Mouse (Mus musculus) ES-E14 (cell line): Measurements from ENCODE around the gene Pcgf1. TPM values are rescaled to one million over a fixed set of nuclear protein-coding genes. Genes with fewer than 3 reads are reported as not detected.

ENCODE experiments used
- DNase-seq: peaks from one replicate; pipeline ENCODE4 v3.0.0-alpha.2; 2013; ENCODE audit warnings: low read depth, low spot score
- H3K27ac ChIP-seq: 2 replicates; pipeline ENCODE4 v1.5.1; 2012; ENCODE audit warnings: low read depth, mild to moderate bottlenecking, low read length, moderate library complexity, mixed read lengths; ENCODE audit not compliant: poor library complexity, insufficient read depth, severe bottlenecking
- H3K36me3 ChIP-seq: 2 replicates; pipeline ENCODE4 v1.6.1; 2012; ENCODE audit warnings: mild to moderate bottlenecking, low read length, moderate library complexity, mixed read lengths; ENCODE audit not compliant: control insufficient read depth, poor library complexity, insufficient read depth, severe bottlenecking
- H3K4me1 ChIP-seq, 2 experiments: fragments of 150-350 bp in 1 of 2; sonication (generic) in 1 of 2; 2 replicates each; pipeline ENCODE4 v1.6.1; 2012; ENCODE audit warnings: low read length in 2 of 2, mild to moderate bottlenecking in 1 of 2, mixed read lengths in 1 of 2; ENCODE audit not compliant: control insufficient read depth in 2 of 2, insufficient read depth in 2 of 2, poor library complexity in 1 of 2
- H3K4me3 ChIP-seq, 2 experiments: fragments of 150-350 bp in 1 of 2; sonication (generic) in 1 of 2; 2 replicates each; pipeline ENCODE4 v1.5.1; 2012; ENCODE audit warnings: low read length in 2 of 2, low read depth in 1 of 2, mild to moderate bottlenecking in 1 of 2, mixed read lengths in 1 of 2; ENCODE audit not compliant: insufficient read depth in 1 of 2, poor library complexity in 1 of 2, severe bottlenecking in 1 of 2
- H3K9ac ChIP-seq: 2 replicates; pipeline ENCODE4 v1.6.1; 2012; ENCODE audit warnings: low read depth, mild to moderate bottlenecking, low read length, mixed read lengths; ENCODE audit not compliant: poor library complexity, insufficient read depth, severe bottlenecking
- H3K9me3 ChIP-seq: fragments of 150-350 bp; sonication (generic); 2 replicates; pipeline ENCODE4 v1.6.1; 2012; ENCODE audit warnings: low read depth, mild to moderate bottlenecking, low read length; ENCODE audit not compliant: control insufficient read depth, insufficient read depth
- CHD2 ChIP-seq: IDR thresholded peaks from 2 replicates; pipeline ENCODE4 v1.6.1; 2014; ENCODE audit warnings: mild to moderate bottlenecking, low read depth, low read length, inconsistent platforms
- HCFC1 ChIP-seq: IDR thresholded peaks from 2 replicates; pipeline ENCODE4 v1.6.1; 2012; ENCODE audit warnings: low read length, inconsistent platforms, borderline replicate concordance; ENCODE audit not compliant: insufficient read depth
- MAFK ChIP-seq: IDR thresholded peaks from 2 replicates; pipeline ENCODE4 v1.6.1; 2014; ENCODE audit warnings: mild to moderate bottlenecking, low read depth, low read length, inconsistent platforms; ENCODE audit not compliant: insufficient read depth
- ZC3H11A ChIP-seq: IDR thresholded peaks from 2 replicates; pipeline ENCODE4 v1.6.1; 2012; ENCODE audit warnings: low read depth, mild to moderate bottlenecking, inconsistent platforms, low read length, borderline replicate concordance
- ZNF384 ChIP-seq: IDR thresholded peaks from 2 replicates; pipeline ENCODE4 v1.6.1; 2012; ENCODE audit warnings: low read depth, low read length, inconsistent platforms
- in situ Hi-C, 2 experiments: fragments of 600-800 bp; cut with MboI; formaldehyde crosslinking; loops; one replicate each; pipeline ENCODE4 v1.15.1; 2025; ENCODE audit warnings: low sequenced_read_pairs in 2 of 2, inconsistent platforms in 1 of 2; ENCODE audit not compliant: unreplicated experiment in 2 of 2
- total RNA-seq: library from RNA; depleted of rRNA; stranded (reverse); fragments of 300-350 nt; gene quantifications from 2 replicates; pipeline ENCODE4 v1.2.3, GENCODE M21; 2012

Pcgf1 gene
- total RNA-seq, 1 experiment, result 12.7 TPM

GRCm38 (mm10) chr6:83080210-83080609 lies 2.5 kb downstream of the Pcgf1 start:
- TF ChIP-seq MAFK, result no peak
- TF ChIP-seq HCFC1, result no peak
- no peak for TF ChIP-seq ZC3H11A
- TF ChIP-seq ZNF384, result no peak
- TF ChIP-seq CHD2, result no peak
- Histone ChIP-seq H3K9ac (no peak overlapping the region), H3K4me1 (0 out of 4 replicates have a peak, but pooled peaks cover 0 to 2% of the 10 kb centered on the region in 2 experiments), H3K9me3 (no peaks in the 10 kb centered on the region), H3K4me3 (no peak overlapping the region), H3K36me3 (peaks cover 2% of the 10 kb centered on the region), H3K27ac (no peak overlapping the region)
- no peak for DNase-seq
- in situ Hi-C loops, result no loop called here

- Histone ChIP-seq H3K27ac (no peak overlapping the region), H3K9ac (no peak overlapping the region)
- TF ChIP-seq ZNF384 (no peak), HCFC1 (no peak), MAFK (no peak), CHD2 (no peak), ZC3H11A (no peak)
These were observed 5.8 kb downstream of the Pcgf1 start for GRCm38 (mm10) chr6:83083497-83083896.

DNA sequence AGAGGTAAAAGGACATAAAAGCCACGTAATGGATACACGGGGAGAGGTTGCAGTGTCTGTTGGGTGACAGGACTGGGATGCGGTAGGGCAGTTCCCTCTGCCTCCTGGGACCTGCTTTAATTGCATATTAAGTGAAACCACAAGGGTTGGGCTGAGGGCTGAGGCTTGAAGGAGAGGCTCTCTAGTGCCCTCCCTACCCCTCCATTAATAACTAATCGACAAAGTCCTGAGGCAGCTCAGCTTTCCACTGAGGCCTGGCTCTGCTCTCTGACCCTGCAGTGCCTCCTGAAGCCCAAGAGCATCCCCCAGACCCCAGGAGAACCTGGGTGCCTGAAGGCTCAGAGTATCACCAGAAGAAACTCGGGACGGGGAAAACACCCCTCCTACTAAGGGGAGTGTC lies 6.8 kb downstream of the Pcgf1 start:
- in situ Hi-C loops, result no loop called here
- no peak for TF ChIP-seq MAFK

More at GRCm38 (mm10) chr6:83083497-83083896, 5.8 kb downstream of the Pcgf1 start:
- Histone ChIP-seq H3K4me1 (peaks cover 0 to 2% of the 10 kb centered on the region in 2 experiments; a peak in 1 of 4 replicates), H3K4me3 (no peak overlapping the region), H3K9me3 (no peaks in the 10 kb centered on the region), H3K36me3 (peaks cover 2% of the 10 kb centered on the region)
- DNase-seq, result no peak
- in situ Hi-C loops, result no loop called here

DNA sequence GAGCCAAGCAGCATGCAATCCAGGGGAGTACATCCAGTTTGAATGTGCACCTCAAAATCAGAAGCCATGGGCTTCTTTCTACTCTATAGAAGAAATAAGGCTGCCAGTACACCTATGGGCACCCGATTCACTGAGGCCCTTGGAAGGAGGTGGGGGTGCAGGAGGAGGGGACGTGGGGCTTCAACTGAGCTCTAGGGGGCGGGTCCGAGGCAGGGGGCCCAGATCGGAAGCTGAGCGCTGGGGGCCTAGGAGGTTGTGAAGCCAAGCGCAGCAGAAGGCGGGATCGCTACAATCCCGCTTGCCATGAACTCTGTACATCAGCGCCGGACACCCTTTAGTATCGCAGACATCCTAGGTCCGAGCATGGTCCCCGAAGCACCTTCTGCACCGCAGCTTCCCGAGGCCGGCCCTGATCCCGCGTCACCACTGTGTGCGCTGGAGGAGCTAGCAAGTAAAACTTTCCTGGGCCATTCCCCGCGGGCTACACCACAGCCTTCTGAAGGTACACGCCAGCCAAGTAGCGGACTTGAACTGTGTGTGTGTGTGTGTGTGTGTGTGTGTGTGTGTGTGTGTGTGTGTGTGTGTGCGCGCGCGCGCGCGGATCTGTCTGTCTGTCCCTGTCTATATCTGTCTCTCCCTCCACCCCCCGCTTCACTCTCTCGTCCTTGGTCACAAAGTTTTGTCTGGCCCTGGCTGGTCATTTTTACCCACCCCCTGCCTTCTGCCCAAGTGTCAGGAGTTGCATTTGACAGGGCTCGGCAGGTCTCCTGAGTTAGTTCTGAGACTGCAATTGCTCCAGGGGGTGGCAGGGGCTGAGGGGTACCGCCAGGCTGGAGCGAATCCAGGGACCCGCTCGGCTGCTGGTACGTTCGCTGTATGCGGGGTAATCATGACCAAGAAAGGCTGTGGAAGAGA lies 8.7 kb downstream of the Pcgf1 start, which contains the start of gene Lbx2:
Lbx2 (plus strand) TSS at position 247 of the 915 bp plus-strand sequence.
- peak within 1 kb of the TSS; percentile 48 to 61 for H3K4me3 ChIP-seq
- no peaks in the 10 kb centered on the region for H3K9me3 ChIP-seq
- H3K4me1 ChIP-seq, result peaks cover 0 to 2% of the 10 kb centered on the region in 2 experiments; a peak in 1 of 4 replicates
- in situ Hi-C loops, result no loop called here
- no peak within 1 kb of the TSS for H3K27ac ChIP-seq
- TF ChIP-seq HCFC1 (no peak), MAFK (no peak), ZNF384 (no peak)
- no peak for DNase-seq
- peak within 1 kb of the TSS; percentile 42; the same call in 1 of the 2 replicates for H3K9ac ChIP-seq
- no peaks in the 10 kb centered on the region; the same call in 1 of the 2 replicates for H3K36me3 ChIP-seq

More for the DNA sequence above, 6.8 kb downstream of the Pcgf1 start:
- H3K36me3 ChIP-seq, result peaks cover 2% of the 10 kb centered on the region
- peaks cover 0 to 2% of the 10 kb centered on the region in 2 experiments; a peak in 1 of 4 replicates for H3K4me1 ChIP-seq
- H3K9ac ChIP-seq, result no peak overlapping the region
- DNase-seq, result no peak
- no peak overlapping the region for H3K4me3 ChIP-seq
- no peaks in the 10 kb centered on the region for H3K9me3 ChIP-seq
- no peak overlapping the region for H3K27ac ChIP-seq
